Mouse (Mus musculus) thymus, adult 2 months (tissue): ENCODE results near the gene Pla2r1.

ENCODE experiments used
- CTCF ChIP-seq: fragments of 200-500 bp; IDR thresholded peaks from 2 replicates; pipeline ENCODE4 v1.5.1; 2012; ENCODE audit warnings: mild to moderate bottlenecking, control low read depth, low read length, moderate library complexity, borderline replicate concordance; ENCODE audit not compliant: control insufficient read depth, poor library complexity, insufficient read depth; ENCODE audit errors: extremely low read depth
- POLR2A ChIP-seq: fragments of 200-500 bp; IDR thresholded peaks from 2 replicates; pipeline ENCODE4 v1.6.1; 2012; ENCODE audit warnings: mild to moderate bottlenecking, low read length, control low read depth, moderate library complexity; ENCODE audit not compliant: control insufficient read depth, poor library complexity, insufficient read depth; ENCODE audit errors: extremely low read depth

GRCm38 (mm10) chr2:60405431-60405830, 147.7 kb downstream of the Pla2r1 start:
- TF ChIP-seq CTCF (no peak), POLR2A (no peak)
